Mouse (Mus musculus) Muller cell, postnatal 12 days (primary cell): ENCODE data around the gene Maz.

Source experiments
- DNase-seq: peaks from one replicate; pipeline ENCODE4 v3.0.0-alpha.2; 2015; ENCODE audit errors: inconsistent ontology term

The Maz gene

GRCm38 (mm10) chr7:127021563-127022527 is 5.0 kb downstream of the Maz start:
- no peak for DNase-seq

GRCm38 (mm10) chr7:127020901-127021562 is 5.8 kb downstream of the Maz start, which contains the start of the genes Gm42742 and Prrt2:
Gene Gm42742, minus strand, starts transcription at chr7:127021097.
Gene Prrt2, minus strand, starts transcription at chr7:127021211.
- peak; percentile 78 for DNase-seq

DNA sequence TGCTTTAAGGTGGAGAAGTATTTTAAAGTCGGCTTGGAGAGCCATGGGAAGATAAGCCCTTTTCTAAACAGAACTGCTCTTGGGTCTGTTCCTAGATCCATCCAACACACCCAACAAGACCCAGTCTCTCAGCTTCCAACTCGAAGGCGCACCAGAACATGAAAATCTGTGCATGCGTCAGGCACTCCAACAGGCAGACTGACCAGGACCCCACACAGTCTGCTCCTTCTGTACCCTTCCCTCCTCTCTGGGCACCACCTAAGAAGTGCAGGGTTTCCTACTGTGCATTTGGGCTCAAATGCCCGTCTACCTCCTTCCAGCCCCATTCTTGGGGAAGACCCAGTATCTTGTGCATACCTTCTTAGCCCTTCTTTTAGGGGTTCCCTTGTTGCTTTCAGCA is 6.3 kb downstream of the Maz start:
- DNase-seq, result peak; percentile 29

GRCm38 (mm10) chr7:127020031-127020430 is 6.8 kb downstream of the Maz start:
- DNase-seq, result no peak

DNA sequence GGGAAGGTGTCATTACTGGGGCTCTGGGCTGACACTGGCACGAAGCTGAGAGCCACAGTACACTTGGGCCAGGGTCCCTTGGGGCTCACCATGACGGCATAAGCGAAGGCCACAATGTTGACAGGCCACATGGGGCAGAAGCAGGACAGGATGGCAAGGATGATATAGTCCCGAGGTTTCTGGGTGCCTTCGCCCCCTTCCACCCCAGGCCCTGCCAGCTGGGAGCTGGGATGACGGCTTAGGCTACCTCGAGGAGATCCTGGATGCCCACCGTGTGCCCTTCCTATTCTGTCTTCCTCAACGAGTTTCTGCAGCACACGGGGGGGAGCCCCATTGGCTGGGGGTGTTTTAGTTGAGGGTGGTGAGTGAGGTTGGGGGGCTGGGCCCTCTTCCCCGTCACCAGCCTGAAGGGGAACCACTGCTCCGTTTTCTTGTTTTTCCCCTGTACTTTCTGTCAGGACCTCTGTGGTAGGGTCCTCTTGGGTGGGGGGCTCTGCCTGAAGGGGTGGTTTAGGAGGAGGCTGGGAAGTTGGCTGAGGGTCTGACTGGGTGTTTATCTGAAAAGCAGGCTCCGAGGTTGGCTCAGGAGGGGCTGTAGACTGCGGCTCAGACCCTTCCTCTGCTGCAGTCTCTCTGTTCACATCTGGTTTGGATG is 7.4 kb downstream of the Maz start:
- no peak for DNase-seq

- DNase-seq, result no peak
Observed at GRCm38 (mm10) chr7:127018416-127019305, 8.2 kb downstream of the Maz start.

GRCm38 (mm10) chr7:127017950-127018345 is 8.9 kb downstream of the Maz start:
- no peak for DNase-seq

DNA sequence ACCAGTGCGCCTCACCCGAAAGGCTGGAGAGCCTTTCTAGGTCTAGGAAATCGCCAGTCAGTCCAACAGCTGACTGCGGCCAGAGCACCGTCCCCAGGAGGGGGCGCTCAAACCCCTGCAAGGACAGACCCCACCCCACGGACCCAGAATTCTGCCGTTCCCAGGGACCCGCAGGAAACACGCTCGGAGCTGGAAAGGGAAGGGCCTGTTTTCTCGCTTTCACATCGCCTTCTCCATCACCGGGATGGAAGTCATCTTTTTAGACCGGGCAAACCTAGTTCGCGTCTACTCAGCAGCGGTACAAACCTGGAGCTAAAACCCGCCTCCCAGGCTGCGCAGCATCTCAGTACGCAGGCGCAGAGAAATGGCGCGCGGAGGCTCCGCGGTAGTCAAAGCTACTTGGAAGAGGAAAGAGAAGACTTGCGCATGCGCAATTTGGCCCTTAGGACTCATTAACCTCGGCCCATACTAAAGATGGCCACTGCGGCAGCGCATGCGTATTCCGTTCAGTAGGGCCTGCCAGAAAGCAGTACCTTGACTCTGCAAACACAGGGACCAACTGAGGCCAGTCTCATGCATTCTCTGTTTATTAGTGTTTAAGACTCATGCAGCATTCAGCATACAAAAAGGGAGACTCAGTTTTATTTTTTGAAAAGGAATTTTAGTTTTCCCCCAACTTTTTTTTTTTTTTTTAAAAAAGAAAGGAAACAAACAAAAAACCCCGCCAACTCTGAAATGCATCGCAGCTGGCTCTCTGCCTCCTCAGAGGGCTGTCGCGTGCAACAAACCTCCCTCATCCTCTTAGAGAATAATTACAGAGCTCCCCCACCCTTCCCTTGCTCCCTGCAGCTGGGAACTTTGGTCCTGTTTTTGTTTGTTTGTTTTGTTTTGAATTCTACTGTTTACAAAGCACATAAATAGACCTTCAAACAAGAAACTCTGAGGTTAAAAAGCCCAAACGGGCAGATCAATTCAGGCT is 9.6 kb downstream of the Maz start, which contains the start of gene Pagr1a:
TSS of gene Pagr1a (minus strand) at position 382 of the 979 bp plus-strand sequence.
- peak; percentile 95 for DNase-seq

- DNase-seq, result no peak
Observed at GRCm38 (mm10) chr7:127016486-127016938, 10.3 kb downstream of the Maz start.

DNA sequence TGATC is 10.6 kb downstream of the Maz start, which contains the start of gene Pagr1b:
TSS of gene Pagr1b (minus strand) at position 4 of the 5 bp plus-strand sequence.
- no peak for DNase-seq

DNA sequence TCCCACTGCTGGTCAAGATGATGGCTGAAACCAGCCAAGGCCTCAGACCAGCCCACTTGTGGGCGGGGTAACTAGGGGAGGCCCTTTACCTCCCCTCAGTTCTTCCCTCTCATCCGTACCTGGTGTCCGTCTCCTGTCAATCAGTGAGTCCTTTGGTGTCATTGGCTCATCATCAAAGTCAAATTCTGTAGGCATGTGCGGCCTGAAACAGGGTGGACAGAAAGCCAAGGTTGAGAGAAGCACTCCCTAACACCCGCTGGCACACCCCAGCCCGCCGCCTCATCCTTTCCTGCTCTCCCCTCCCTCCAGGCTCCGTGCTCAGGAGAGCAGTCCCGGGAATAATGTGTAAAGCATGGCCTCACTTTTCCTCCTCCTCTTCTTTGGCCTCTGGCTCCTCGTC is 10.8 kb downstream of the Maz start:
- peak; percentile 73 for DNase-seq

DNA sequence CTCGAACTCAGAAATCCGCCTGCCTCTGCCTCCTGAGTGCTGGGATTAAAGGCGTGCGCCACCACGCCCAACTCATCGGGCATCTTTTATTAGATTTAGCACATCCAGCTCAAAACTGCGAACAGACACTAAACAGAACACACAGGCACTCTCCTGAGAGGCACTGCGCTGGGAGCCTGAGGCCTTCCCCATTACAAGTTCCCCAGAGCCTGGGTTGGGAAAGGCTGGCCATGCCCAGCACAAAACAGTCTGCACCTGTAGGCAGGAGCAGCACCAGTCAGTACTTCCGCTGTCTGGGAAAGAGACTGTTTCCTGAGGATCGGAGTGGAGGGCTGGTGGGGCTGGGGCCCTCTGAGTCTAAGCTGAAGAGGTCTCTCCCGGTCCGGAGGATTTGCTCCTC is 11.8 kb downstream of the Maz start:
- no peak for DNase-seq

GRCm38 (mm10) chr7:127014320-127014719 is 12.5 kb downstream of the Maz start, which contains the start of gene Mvp:
Gene Mvp, minus strand, starts transcription at chr7:127014621.
- DNase-seq, result peak; percentile 63

DNA sequence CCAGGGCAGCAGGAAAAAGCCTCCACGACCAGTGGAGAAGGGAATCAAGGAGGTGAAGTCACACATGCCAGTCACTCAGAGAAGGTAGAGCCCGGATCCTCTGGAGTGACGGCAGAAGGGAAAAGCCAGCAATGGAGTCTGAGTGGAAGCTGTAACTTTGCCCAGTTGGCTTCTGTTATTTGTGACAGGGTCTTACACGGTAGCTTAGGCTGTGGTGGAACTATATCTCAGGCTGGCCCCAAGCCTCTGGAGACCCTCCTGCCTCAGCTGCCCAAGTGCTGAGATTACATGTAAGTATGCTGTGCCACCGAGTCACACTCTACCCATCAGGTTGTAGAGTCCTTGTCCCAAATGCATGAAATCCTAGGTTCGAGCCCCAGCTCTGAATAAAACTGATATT is 13.5 kb downstream of the Maz start:
- DNase-seq, result no peak

GRCm38 (mm10) chr7:127012845-127013244 is 14.0 kb downstream of the Maz start:
- DNase-seq, result no peak

- no peak for DNase-seq
Observed at GRCm38 (mm10) chr7:127012374-127012773, 14.5 kb downstream of the Maz start.

GRCm38 (mm10) chr7:127011717-127012116 is 15.1 kb downstream of the Maz start:
- no peak for DNase-seq

- DNase-seq, result no peak
Observed at GRCm38 (mm10) chr7:127011051-127011450, 15.8 kb downstream of the Maz start.

GRCm38 (mm10) chr7:127009307-127010085 is 17.3 kb downstream of the Maz start:
- DNase-seq, result peak; percentile 42
